Mouse (Mus musculus) spleen, adult 2 months (tissue): ENCODE measurements around the gene Msrb3. TPM values are rescaled to one million over a fixed set of nuclear protein-coding genes. Genes with fewer than 3 reads are reported as not detected.

Experiments
- DNase-seq, 2 experiments: peaks; one replicate each; pipeline versions ENCODE4 v3.0.0 to v3.0.0-alpha.2; 2012 to 2021; ENCODE audit warnings: low spot score in 2 of 2, low read depth in 1 of 2
- H3K27ac ChIP-seq: fragments of 200-500 bp; 2 replicates; pipeline ENCODE4 v1.5.1; 2012; ENCODE audit warnings: low read length, inconsistent platforms; ENCODE audit not compliant: insufficient read depth
- H3K27me3 ChIP-seq: fragments of 200-500 bp; 2 replicates; pipeline ENCODE4 v1.6.1; 2012; ENCODE audit warnings: mild to moderate bottlenecking, moderate library complexity, low read length, inconsistent platforms; ENCODE audit not compliant: control insufficient read depth, insufficient read depth
- H3K36me3 ChIP-seq: fragments of 200-500 bp; 2 replicates; pipeline ENCODE4 v1.6.1; 2012; ENCODE audit warnings: mild to moderate bottlenecking, low read length, inconsistent platforms; ENCODE audit not compliant: control insufficient read depth, insufficient read depth
- H3K4me1 ChIP-seq: fragments of 200-500 bp; 2 replicates; pipeline ENCODE4 v1.6.1; 2011; ENCODE audit warnings: inconsistent platforms; ENCODE audit not compliant: control insufficient read depth, insufficient read depth, insufficient read length
- H3K4me3 ChIP-seq: fragments of 200-500 bp; 2 replicates; pipeline ENCODE4 v1.5.1; 2011; ENCODE audit warnings: mild to moderate bottlenecking, inconsistent platforms; ENCODE audit not compliant: insufficient read depth, insufficient read length; ENCODE audit errors: extremely low read depth
- CTCF ChIP-seq: fragments of 200-500 bp; IDR thresholded peaks from 2 replicates; pipeline ENCODE4 v1.5.1; 2011; ENCODE audit warnings: mild to moderate bottlenecking, inconsistent platforms; ENCODE audit not compliant: insufficient read depth, insufficient read length, insufficient replicate concordance; ENCODE audit errors: extremely low read depth
- POLR2A ChIP-seq: fragments of 200-500 bp; IDR thresholded peaks from 2 replicates; pipeline ENCODE4 v1.6.1; 2011; ENCODE audit warnings: low read depth, low read length, inconsistent platforms
- WGBS: fragments of 180-500 bp; shearing (Covaris S2); methylation state at CpG from one replicate; pipeline ENCODE4 v1.1.7; 2018; 5-methylcytosine and 5-hydroxymethylcytosine counted together
- polyA plus RNA-seq: library from polyadenylated mRNA; depleted of rRNA; stranded (reverse); fragments of >200 nt; gene quantifications from 2 replicates; pipeline ENCODE4 v1.2.3, GENCODE M21; 2012

Gene Msrb3
- polyA plus RNA-seq, 1 experiment, result 4.5 TPM

DNA sequence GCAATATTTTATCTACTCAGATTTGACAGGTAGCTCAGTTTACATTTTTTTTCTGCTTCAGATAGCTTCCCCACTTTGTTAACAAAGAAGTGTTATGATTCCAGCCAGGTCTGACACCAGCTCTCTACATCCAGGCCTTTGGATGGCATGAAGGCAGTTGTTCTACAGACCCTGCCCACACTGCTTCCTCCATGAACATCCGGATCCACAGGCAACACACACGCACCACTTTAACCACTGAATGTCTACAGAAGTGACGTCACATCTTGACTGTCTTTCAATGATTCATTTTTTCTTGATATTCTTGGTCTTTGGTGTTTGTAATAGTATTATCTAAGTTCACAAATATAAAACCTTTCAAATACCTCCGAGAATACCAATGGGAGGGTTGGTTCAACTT, 102.2 kb downstream of the Msrb3 start:
- no peaks in the 10 kb centered on the region for H3K4me1 ChIP-seq
- H3K27me3 ChIP-seq, result no peaks in the 10 kb centered on the region
- no peak overlapping the region for H3K27ac ChIP-seq
- WGBS, result 58% methylated on average over 4 of the region's 4 CpGs
- no peaks in the 10 kb centered on the region for H3K36me3 ChIP-seq
- no peak for DNase-seq
- TF ChIP-seq CTCF, result no peak
- H3K4me3 ChIP-seq, result no peak overlapping the region

DNA sequence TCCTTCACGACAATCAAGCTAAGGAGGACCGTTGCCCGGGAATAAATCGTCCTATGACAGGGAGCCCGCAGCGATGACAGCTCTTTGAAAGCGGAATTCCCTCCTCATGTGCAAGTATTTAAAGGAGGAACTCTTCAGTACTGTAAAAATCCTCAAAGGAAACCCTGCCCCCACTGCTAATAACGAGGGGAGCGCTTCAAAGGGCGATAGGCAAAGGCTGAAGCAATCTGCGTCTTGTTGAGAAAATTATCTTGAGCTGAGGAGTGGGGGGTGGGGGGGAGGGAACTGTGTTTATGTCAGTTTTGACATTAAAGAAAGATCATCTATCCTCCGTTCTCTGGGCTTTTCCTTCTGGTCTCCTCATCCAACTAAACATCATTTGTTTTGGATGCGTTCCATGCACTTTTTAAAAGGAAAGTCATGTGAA, 104.5 kb downstream of the Msrb3 start:
- no peak for DNase-seq
- no peaks in the 10 kb centered on the region for H3K27me3 ChIP-seq
- TF ChIP-seq POLR2A (no peak), CTCF (no peak)
- H3K4me1 ChIP-seq, result no peaks in the 10 kb centered on the region
- H3K27ac ChIP-seq, result no peak overlapping the region
- 59% methylated on average over 13 of the region's 13 CpGs for whole genome bisulfite sequencing
- no peak overlapping the region for H3K4me3 ChIP-seq
- no peaks in the 10 kb centered on the region for H3K36me3 ChIP-seq

DNA sequence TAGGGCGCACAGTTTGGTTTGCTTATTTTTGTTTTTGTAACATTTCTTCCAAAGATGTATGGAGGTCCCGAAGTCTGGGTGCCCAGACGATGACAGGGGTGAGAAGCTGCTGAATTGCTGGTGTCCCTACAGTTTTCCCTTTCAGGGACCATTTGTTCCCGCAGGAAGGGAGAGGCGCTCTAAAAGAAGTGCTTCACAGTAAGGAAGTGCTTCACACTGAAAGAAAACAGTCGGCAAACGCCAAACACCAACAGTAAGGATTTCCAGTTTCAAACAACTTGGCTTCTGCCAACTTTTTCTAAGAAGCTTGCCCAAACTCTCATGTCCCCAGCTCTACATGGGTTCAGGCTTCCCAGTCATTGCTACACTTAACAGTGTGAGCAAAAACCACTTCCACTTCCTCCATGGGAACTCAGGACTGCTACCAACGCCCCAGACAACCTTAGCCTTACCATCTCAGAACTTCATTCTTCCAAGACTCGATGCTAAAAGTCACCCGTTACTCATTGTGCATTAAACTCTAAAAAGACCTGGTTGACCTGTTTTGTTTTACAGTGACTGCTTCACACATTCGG, 106.6 kb downstream of the Msrb3 start:
- DNase-seq, result no peak
- TF ChIP-seq POLR2A, result no peak
- TF ChIP-seq CTCF, result no peak
- H3K4me1 ChIP-seq, result no peaks in the 10 kb centered on the region
- no peaks in the 10 kb centered on the region for H3K27me3 ChIP-seq
- H3K27ac ChIP-seq, result no peak overlapping the region
- WGBS, result 50% methylated on average over 11 of the region's 11 CpGs
- no peak overlapping the region for H3K4me3 ChIP-seq
- no peaks in the 10 kb centered on the region; the same call in 1 of the 2 replicates for H3K36me3 ChIP-seq

DNA sequence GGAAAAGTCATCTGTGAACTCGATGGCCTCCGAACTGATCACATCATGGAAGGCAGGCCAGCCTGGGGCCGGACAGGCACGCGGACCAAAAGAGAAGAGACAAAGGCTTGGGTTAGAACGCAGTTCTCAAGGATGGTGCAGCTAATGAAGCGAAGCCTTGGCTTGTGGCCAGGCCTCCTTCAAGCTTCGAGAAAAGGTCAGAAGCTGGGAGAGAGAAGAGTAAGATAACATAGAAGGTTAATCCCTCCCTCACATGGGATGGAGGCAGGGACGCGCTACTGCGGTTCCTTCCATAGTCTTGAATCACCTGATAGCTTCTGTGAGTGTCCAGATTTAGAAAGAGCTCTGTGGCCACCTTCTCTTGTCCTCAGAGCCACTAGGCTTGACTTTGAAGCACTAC, 107.5 kb downstream of the Msrb3 start:
- no peak overlapping the region for H3K4me3 ChIP-seq
- TF ChIP-seq POLR2A (no peak), CTCF (no peak)
- WGBS, result 92% methylated on average over 11 of the region's 11 CpGs
- H3K27ac ChIP-seq, result no peak overlapping the region
- no peak for DNase-seq
- H3K36me3 ChIP-seq, result no peaks in the 10 kb centered on the region; the same call in 1 of the 2 replicates
- H3K27me3 ChIP-seq, result no peaks in the 10 kb centered on the region
- H3K4me1 ChIP-seq, result no peaks in the 10 kb centered on the region

DNA sequence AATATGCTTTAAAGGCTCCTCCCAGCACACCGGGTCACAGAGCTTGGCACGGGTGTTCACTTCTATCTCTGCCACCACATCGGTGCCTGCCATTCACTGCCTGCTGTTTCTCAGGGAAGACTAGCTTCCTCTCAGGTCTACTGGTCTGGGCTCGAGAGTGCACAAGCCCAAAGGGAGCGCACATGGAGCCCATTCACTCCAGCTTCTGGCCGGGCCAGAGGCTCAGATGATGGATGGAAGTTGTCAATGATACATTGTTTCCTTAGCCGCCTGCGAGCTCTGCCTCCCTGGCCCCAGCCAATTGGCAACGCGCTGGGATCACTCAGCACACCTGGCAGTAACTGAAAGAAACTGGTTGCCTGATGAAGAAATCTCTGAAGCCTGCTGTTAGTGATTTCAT, 111.7 kb downstream of the Msrb3 start:
- 88% methylated on average over 10 of the region's 10 CpGs for WGBS
- Histone ChIP-seq H3K27me3 (no peaks in the 10 kb centered on the region), H3K36me3 (no peaks in the 10 kb centered on the region; the same call in 1 of the 2 replicates), H3K4me1 (no peaks in the 10 kb centered on the region), H3K27ac (no peak overlapping the region), H3K4me3 (no peak overlapping the region)
- TF ChIP-seq POLR2A (no peak), CTCF (no peak)
- no peak for DNase-seq

DNA sequence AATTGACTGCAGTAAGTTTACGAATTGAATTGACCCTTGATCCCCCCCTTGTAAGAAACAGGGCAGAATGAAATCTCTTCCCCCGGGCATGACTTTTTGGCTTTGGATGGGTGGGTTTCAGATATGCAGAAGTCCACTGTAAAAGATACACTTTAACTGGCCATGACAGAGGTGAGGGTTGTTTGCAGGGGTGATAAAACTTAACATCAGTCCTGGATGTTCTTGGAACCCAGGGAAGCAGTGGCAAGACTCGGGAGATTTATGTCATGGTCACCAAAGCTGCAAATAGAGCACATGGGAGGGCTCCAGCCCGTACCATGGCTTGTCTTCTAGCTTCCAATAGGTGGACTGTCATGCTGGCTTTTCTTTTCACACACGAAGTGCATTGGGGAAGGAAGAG, 114.4 kb downstream of the Msrb3 start:
- H3K27ac ChIP-seq, result no peak overlapping the region
- WGBS, result 74% methylated on average over 5 of the region's 5 CpGs
- H3K27me3 ChIP-seq, result no peaks in the 10 kb centered on the region
- no peaks in the 10 kb centered on the region; the same call in 1 of the 2 replicates for H3K36me3 ChIP-seq
- H3K4me1 ChIP-seq, result no peaks in the 10 kb centered on the region
- DNase-seq, result no peak
- no peak overlapping the region for H3K4me3 ChIP-seq
- TF ChIP-seq CTCF (no peak), POLR2A (no peak)

DNA sequence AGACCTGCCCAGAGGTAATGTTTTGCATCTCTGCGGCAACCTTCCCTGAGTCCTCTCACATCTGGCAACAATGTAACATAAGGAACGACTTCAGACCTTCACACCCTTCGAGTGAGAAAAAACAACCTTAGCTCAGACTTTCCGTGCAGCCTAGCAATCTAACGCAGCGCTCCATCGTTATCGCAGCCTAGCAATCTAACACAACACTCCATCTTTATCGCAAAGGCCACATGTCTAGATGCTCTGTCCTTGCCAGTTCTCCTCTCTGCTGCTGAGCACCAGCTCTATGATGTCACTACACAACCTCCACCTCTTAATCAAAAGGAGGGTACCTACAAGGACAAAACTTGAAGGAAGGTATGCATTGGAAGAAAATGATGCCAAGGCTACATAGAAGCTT, 115.5 kb downstream of the Msrb3 start:
- H3K4me3 ChIP-seq, result no peak overlapping the region
- H3K36me3 ChIP-seq, result no peaks in the 10 kb centered on the region
- no peaks in the 10 kb centered on the region for H3K4me1 ChIP-seq
- no peak for DNase-seq
- no peaks in the 10 kb centered on the region for H3K27me3 ChIP-seq
- TF ChIP-seq POLR2A, result no peak
- no peak for TF ChIP-seq CTCF
- H3K27ac ChIP-seq, result no peak overlapping the region
- WGBS, result 90% methylated on average over 9 of the region's 9 CpGs
